Comparison of ENCODE assay signal across 8 mouse cellular contexts in the genomic region with DNA sequence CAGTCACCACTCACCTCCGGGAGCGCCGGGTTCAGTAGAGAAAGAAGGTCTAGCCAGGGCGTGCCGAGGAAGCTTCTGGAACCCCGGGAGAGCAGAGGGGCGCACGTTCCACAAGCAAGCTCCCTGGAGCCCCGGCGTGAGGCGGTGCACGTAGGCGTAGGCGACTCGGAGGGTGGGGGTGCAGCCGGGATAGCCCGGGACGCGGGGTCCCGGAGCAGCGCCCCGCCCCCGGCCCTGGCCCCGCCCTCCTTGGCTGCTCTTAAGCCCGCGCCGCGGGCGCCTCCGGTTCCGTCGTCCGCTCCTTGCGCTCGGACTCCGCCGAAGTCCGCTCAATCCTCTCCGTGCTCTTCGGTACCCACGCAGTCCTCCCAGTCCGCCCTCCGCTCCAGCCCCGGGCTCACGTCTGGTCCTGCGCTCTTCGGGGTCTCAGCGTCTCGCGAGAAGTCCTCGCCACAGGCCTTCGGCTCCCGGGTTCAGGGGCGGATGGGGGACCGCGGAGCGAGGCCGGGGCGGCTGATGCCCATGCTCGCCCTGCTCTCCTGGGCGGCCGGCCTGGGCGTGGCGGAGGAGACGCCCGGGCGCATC. TPM values are rescaled to one million over a fixed set of nuclear protein-coding genes. Genes with fewer than 3 reads are reported as not detected.
DNase-seq lines count a peak whose midpoint lies in the region; ATAC-seq lines count a peak whose summit lies in the region.

Gene Plod2 (plus strand): TSS at position 247 of the 585 bp plus-strand sequence.

- ATAC-seq in hematopoietic stem cell, adult 5-6 weeks (replicated peaks in 1 of 2; ENCODE audit: insufficient read depth in 1 of 2, low FRiP score in 2 of 2, low TSS enrichment in 1 of 2, low read depth in 1 of 2, poor library complexity in 2 of 2, severe bottlenecking in 2 of 2) = peak; percentile 58 to 88

- peak; percentile 84 for DNase-seq in R1 (ENCODE audit: low read depth, low spot score)
- DNase-seq in cerebellum, adult 9-10 months = peak; percentile 10
- peak in 1 of 2 experiments; percentile 13 for DNase-seq in frontal cortex, adult 2 months (ENCODE audit: extremely low spot score in 1 of 2, low spot score in 1 of 2)
- peak; percentile 41 to 55 for DNase-seq in layer of hippocampus, postnatal 14 days (ENCODE audit: low spot score in 2 of 2)
- DNase-seq in lung, postnatal 4 days = peak; percentile 77 to 84
- DNase-seq in retina, postnatal 1 day = peak; percentile 91
- peak; percentile 62 for DNase-seq in urinary bladder, adult 2 months (ENCODE audit: low spot score)

RNA-seq across cellular contexts. Expression of gene Plod2, which starts in this region (rescaled TPM):
- 10.9 and 11.0 TPM in 2 replicates for polyA plus RNA-seq in frontal cortex, adult 2 months (2012; rRNA removed)
- 11.6 and 13.4 TPM in 2 replicates for total RNA-seq in hematopoietic stem cell, adult 5-6 weeks (2017)
- 10 to 100 TPM; 10.1 to 11.7 TPM for total RNA-seq in layer of hippocampus, postnatal 14 days (2021)
- 36.3 and 37.6 TPM in 2 replicates for polyA plus RNA-seq in urinary bladder, adult 2 months (2012; rRNA removed)
